Mouse (Mus musculus) retina, postnatal 7 days (tissue): ENCODE results near the gene Hcn1.

ENCODE experiments used
- DNase-seq: peaks from one replicate; pipeline ENCODE4 v3.0.0-alpha.2; 2012; ENCODE audit warnings: low read depth, low spot score

The Hcn1 gene

GRCm38 (mm10) chr13:117705573-117705972 lies 103.5 kb downstream of the Hcn1 start:
- no peak for DNase-seq

GRCm38 (mm10) chr13:117705997-117706396 lies 103.9 kb downstream of the Hcn1 start:
- DNase-seq = no peak

GRCm38 (mm10) chr13:117706496-117706895 lies 104.4 kb downstream of the Hcn1 start:
- no peak for DNase-seq

DNA sequence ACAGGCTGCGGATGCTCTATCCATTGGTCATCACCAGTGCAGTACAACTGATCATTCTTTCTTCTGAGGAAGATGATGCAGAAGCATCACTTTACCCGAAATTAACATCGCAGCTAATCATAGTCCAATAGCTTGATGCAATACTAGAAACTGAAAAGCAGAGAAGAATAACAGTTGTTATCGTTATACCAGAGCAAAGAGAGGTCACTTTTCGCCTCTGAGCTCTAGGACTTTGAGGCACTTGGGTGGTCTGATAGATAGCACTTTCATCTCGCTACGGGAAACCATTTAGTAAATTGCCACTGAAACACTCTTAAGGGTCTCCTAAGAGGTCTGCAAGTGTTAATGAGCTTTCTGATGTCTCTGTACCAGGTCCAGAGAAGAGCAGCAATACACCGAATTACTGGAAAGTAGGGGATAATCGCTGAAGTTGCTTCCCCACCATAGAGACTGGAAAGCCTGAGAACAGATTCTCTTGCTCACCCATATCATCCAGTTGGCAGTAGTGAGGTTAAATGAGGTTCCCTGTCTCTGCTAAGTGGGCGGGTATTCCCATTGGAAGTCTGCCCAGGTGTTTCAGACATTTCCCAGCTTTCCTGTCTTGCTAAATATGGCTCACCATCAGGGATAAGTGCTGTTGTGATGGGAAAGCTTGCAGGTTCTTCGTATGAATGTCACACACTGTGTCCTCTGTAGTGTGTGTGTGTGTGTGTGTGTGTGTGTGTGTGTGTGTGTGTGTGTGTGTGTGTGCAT lies 105.0 kb downstream of the Hcn1 start:
- no peak for DNase-seq

GRCm38 (mm10) chr13:117710811-117711210 lies 108.7 kb downstream of the Hcn1 start:
- DNase-seq = no peak

- DNase-seq = no peak
These were observed 120.0 kb downstream of the Hcn1 start for GRCm38 (mm10) chr13:117722090-117722489.

DNA sequence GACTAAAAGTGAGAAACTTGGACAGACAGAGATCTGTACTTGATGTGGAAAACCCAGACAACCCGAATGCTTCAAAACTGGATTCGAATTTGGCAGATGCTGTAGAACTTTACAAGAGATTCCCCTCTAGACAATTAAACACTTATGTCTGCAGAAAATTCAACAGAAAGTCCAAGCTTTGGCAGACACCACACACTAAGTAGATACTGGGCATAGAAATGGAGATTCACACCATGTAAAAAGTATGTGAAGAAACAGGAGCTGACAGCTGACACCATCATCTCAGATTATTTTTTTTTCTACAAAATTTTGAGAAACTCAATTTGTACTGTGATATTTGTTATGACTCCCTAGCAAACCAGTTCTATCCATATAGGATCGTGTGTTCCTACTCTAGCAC lies 122.0 kb downstream of the Hcn1 start:
- no peak for DNase-seq

GRCm38 (mm10) chr13:117728393-117728792 lies 126.3 kb downstream of the Hcn1 start:
- no peak for DNase-seq

- DNase-seq = no peak
These were observed 130.6 kb downstream of the Hcn1 start for GRCm38 (mm10) chr13:117732738-117733137.

- no peak for DNase-seq
These were observed 142.3 kb downstream of the Hcn1 start for GRCm38 (mm10) chr13:117744451-117744850.

DNA sequence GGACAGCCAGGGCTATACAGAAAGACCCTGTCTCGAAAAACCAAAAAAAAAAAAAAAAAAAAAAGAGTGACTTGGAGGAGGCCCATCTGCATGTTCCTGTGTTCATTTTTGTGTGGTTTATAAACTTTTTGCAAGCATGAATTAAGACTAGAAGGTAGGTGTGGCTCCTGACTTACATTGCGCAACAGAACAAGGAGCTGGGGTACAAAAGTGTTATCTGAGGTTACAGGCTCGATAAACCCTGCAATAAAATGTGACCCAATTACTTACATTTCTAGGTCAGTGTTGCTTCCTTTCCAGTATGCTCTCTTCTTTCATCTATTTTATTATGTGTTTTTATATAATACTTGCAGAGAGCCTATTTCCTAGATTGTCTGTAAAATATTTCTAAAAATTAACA lies 143.1 kb downstream of the Hcn1 start:
- no peak for DNase-seq

- DNase-seq = no peak
These were observed 163.4 kb downstream of the Hcn1 start for GRCm38 (mm10) chr13:117765487-117765886.

DNA sequence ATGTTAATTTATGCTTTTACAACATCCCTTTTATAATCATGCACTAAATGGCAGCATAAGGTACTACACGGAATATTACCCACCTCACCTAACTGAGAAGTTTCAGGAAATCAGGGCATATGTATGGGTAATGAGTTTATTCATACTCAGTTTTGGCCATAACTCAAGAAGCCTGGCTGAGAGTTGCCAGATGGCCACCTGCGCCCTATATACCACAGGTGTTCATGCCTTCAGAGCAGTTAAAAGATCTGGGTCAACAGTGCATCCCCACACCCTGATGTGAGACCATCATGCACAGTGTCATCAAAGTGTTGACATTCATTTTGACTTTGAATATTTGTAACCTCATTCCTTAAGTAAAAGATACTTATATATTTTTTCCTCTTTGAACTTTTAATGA lies 183.3 kb downstream of the Hcn1 start:
- no peak for DNase-seq

DNA sequence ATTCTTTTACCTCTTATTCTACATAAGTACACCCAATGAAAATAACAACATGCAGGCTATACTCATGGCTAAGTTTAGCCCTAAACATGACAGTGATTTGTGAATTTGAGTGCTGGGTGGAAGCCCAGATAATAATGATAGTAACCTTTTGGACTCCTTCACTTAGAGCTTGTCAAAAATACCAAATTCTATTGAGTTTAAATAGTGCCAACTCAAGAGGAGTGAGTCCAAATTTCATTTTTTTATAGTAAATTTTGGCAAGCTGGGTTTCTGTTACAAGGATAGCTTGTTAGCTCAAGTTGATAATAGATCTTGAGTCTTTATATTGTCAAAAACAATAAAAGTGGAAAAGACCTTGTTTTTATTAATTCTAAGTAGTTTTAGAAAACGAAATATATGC lies 190.7 kb downstream of the Hcn1 start:
- DNase-seq = no peak

DNA sequence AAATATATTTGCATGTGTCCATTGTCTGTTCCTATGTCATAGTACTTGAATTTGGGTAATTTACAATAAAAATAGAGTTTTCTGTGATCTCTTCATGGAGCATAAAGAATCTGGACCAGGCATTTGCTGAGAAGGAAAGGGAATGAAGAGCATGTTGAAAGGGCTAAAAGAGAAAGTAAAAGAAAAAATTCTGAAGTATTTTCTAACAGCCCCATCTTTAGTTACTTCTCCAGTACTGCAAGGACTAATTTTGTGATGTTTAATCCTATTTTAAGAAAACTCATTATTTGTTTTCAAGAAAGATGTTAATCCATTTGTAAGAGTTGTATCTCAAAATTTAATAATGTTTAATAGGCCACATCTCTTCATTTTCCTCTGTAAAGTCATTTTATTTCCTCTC lies 198.9 kb downstream of the Hcn1 start:
- DNase-seq = no peak

- DNase-seq = no peak
These were observed 225.5 kb downstream of the Hcn1 start for GRCm38 (mm10) chr13:117827628-117828027.

GRCm38 (mm10) chr13:117836658-117837057 lies 234.5 kb downstream of the Hcn1 start:
- DNase-seq = no peak

DNA sequence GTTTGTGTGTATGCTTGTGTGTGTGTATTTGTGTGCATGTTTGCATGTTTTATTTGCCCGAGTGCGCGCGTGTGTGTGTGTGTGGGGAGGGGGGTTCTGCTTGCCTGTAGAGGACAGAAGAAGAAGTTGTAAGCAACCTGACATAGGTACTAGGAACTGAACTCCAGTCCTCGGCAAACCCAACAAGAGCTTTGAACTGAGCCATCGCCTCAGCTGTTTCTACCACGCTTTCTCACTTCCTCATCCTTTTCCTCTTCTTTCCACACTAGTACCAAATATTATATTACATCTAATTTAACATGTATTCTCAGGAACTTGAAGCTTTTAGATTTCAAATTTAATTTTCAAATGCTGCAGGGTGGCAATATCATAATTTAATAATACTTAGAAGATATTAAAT lies 236.1 kb downstream of the Hcn1 start:
- DNase-seq = no peak

DNA sequence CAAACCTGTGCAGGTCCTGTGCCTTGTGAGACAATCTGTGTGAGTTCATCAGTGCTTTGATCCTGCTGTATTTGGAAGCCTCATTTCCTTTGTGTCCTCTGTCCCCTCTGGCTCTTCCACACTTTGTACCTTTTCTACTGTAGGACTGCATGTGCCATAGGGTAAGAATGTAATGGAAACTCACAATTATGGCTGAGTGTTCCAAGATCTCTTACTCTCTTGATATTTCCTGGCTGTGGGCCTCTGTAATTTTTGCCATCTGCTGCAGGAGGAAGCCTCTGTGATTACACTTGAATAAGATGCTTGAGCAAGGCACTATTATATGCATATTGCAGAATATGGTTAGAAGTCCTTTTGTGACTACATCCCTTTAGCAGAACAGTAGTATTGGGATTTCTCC lies 240.2 kb downstream of the Hcn1 start:
- no peak for DNase-seq

DNA sequence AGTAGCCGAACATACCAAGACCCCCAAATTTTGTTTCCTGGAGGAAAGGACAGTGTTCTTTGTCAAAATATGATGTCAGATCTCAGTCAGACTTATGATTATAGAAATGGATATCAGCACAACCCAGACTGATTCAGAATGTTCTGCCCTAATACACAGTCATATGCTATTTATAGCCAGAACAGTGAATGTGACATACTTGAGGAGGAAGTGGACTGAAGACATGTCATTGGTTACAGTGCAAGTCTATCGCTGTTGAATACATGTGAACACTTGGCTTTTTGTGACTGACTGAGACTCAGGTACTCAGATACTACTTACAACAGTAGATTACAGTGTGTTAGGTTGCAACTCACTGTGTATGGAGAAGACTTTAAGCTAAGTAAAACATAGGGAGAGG lies 245.2 kb downstream of the Hcn1 start:
- no peak for DNase-seq

DNA sequence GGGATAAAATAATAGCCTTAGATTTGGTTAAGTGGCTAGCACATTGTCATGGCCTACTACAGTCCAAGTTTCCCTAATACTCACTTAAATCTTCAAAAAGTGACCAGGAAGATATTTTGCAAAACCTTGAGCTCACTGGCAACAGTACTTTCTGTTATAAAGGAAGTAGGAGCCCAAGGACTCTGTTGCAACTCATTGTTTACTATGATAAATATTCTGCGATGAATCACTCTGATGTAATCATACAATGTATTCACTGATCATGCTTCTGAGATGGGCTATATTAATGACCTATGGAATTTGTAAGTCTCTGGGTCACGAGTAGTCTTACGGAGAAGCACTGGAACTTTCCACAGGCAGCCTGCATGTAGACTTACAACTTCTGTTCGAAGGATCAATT lies 246.6 kb downstream of the Hcn1 start:
- no peak for DNase-seq

GRCm38 (mm10) chr13:117851954-117852710 lies 250.0 kb downstream of the Hcn1 start:
- no peak for DNase-seq

DNA sequence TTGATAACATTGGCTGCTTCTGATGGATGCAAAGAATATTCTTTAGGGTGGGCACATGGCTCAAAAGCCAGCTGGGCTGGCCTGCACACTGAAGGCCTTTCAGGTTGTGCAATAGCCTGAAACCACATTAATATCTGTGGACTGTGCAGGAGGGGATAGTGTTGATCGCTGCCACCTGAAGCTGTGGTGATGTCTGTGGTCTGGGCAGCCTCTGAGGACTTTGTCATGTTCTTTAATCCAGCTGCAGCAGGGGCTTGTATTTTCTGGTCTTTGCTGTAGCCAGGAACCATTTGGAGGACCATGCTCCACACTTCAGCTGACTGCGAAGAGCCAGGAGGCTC lies 250.6 kb downstream of the Hcn1 start:
- DNase-seq = no peak
